Mouse (Mus musculus): Measurements from ENCODE around the gene Prph2. TPM values are rescaled to one million over a fixed set of nuclear protein-coding genes. Genes with fewer than 3 reads are reported as not detected.

The Prph2 gene
- total RNA-seq, 2 experiments from 2014 or later = not detected

- DNase-seq (ENCODE audit: low spot score in 2 of 2) = no peak
- Histone ChIP-seq H3K4me3 (no peak overlapping the region), H3K27ac (no peak overlapping the region)
- TF ChIP-seq CTCF (conservative IDR thresholded peaks at IDR 0.05) = no peak
Observed at GRCm38 (mm10) chr17:46884766-46885165, 25.5 kb upstream of the Prph2 start.

DNA sequence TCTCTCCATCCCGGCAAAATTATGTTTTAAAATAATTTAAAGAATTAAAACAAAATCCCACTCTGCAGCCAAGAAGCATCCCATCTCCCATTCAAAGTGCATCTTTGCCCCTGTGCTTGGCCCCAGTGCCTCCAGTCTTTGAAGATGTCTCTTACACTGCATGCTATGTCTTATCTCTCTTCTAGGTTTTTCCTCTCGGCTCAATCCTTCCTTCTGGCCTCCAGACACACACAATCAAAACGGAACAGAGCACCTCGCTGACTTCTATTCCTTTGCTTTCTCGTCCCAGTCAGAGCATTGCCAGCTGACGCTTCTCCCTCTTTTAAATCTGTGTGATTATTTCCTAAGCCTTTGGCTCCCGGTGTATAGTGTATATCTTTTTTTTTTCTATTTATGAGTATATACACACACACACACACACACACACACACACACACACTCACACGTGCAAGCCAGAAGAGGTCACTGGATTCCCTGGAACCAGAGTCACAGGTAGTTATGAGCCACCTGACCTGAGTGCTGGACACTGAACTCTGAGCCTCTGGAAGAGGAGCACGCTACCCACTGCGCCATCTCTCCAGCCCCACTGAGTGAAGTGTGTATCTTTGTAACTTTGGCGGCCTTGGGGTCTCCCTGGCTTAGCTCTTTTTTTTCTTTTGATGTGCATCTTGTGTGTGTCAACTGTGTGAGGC is 24.9 kb upstream of the Prph2 start:
- DNase-seq (ENCODE audit: low spot score in 2 of 2) = no peak
- no peak for TF ChIP-seq CTCF (conservative IDR thresholded peaks at IDR 0.05)
- Histone ChIP-seq H3K27ac (no peak overlapping the region), H3K4me3 (no peak overlapping the region)

GRCm38 (mm10) chr17:46885910-46886643 is 24.2 kb upstream of the Prph2 start:
- no peak overlapping the region; the same call in 1 of the 2 replicates for H3K4me3 ChIP-seq
- H3K27ac ChIP-seq = no peak overlapping the region
- DNase-seq (ENCODE audit: low spot score in 2 of 2) = no peak
- no peak for TF ChIP-seq CTCF (conservative IDR thresholded peaks at IDR 0.05)

DNA sequence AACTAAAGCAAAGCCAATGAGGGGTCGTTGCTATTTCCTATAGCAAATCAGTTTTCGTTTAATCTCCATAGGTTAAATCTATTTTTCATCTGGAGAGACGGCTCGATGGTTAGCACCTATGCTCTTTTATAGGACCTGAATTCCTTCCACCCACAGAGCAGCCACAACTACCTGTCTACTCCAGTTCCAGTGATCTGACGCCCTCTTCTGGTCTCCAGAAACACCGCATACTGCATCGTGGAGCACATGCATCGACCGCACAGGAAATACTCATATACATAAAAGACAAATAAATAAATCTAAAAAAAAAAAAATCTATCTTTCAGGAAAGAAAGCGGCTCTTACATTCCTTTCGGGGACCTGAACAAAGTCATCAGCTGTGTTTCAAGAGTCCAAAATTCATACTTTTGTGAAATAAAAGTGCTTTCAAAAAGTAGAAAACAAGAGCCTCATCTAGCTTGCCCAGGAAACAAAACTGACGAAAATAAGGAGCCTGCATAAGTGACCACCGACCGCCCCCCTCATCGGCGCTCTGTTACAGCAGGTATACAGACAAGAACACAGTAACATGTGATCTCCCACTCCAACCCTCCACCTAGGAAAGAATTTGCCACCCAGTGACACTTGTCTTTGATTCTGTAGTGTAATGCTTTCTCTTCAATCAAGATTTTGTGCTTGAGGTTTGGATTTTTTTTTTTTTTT is 21.6 kb upstream of the Prph2 start:
- peak; percentile 86 for TF ChIP-seq CTCF (conservative IDR thresholded peaks at IDR 0.05)
- H3K4me3 ChIP-seq = peak overlapping the region; percentile 66
- DNase-seq (ENCODE audit: low spot score in 2 of 2) = peak; percentile 59 to 61
- peak overlapping the region; percentile 99 for H3K27ac ChIP-seq

DNA sequence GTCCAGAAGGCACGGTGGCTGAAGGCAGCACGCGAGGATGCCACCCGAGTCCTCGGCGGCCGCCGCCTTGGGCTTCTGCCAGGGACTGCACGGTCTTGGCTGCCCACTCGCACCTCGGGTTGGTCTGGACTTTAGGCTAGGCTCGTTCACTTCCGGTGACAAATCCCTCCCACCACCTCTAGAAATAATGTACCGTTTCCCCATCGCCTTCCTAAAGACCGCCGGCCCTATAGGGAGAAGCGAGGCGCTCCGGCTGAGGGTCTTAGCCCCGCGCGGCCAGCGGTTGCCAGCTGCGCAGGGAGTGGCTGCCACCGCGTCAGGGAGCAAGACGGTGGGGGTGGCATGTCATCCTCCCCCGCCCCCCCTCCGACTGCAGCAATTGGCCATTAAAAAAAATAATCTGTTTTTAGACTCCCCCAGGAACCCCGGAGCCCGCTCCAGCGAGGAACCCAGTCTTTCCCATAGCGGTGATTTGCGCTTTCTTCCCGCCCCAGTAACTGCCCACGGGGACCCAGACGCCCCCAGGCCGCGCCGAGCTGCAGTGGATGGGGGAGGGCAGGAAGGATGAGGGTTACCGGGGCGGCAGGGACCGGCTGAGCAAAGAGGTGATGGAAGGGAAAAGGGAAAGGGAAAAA is 20.7 kb upstream of the Prph2 start:
- peak overlapping the region; percentile 99 for H3K27ac ChIP-seq
- peak overlapping the region; percentile 66 for H3K4me3 ChIP-seq
- TF ChIP-seq CTCF (conservative IDR thresholded peaks at IDR 0.05) = peak; percentile 7; the same call in 1 of the 2 replicates
- DNase-seq (ENCODE audit: low spot score in 2 of 2) = peak; percentile 62 to 68

DNA sequence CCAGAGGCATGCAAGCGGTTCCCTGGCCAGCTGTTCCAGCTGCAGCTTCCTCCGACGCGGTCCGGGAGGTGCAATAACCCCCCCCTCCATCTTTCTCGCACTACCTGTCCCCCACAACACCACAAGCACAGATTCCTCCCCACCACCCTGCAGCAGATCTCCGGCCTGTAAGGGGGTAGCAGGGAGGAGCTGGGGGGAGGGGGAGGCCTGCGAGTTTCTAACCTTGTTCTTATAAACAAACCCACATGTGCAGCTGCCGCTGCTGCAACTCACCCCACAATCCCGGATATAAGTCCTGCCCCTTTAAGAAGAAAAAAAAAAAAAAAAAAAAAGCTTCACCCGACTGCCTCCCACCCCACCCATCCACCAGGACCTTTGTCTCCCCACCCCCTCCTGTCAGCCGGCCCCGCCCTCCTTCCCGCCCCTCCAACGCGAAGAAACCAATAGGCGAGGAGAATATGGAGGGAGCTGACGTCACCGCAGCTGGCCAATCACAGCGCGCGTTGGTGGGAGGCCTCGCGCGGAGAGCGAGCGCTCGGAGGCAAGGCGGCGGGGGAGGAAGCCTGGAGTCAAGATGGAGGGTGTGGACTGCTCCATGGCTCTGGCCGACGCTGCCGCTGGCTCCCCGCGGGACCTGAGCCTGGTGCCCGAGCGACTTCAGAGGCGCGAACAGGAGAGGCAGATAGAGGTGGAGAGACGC is 20.0 kb upstream of the Prph2 start, which contains the start of gene Tbcc:
Gene Tbcc, plus strand, starts transcription at position 569 of the 700 bp plus-strand sequence.
- DNase-seq (ENCODE audit: low spot score in 2 of 2) = peak; percentile 97
- no peak for TF ChIP-seq CTCF (conservative IDR thresholded peaks at IDR 0.05)

GRCm38 (mm10) chr17:46890843-46891594 is 19.2 kb upstream of the Prph2 start:
- peak in 1 of 2 experiments; percentile 39 for DNase-seq (ENCODE audit: low spot score in 2 of 2)
- peak overlapping the region; percentile 66 for H3K4me3 ChIP-seq
- peak overlapping the region; percentile 98 for H3K27ac ChIP-seq
- peak; percentile 29 for TF ChIP-seq CTCF (conservative IDR thresholded peaks at IDR 0.05)

More for the DNA sequence above, 20.0 kb upstream of the Prph2 start, which contains the start of gene Tbcc:
- H3K4me3 ChIP-seq = peak within 1 kb of the TSS; percentile 66
- peak within 1 kb of the TSS; percentile 99 for H3K27ac ChIP-seq

DNA sequence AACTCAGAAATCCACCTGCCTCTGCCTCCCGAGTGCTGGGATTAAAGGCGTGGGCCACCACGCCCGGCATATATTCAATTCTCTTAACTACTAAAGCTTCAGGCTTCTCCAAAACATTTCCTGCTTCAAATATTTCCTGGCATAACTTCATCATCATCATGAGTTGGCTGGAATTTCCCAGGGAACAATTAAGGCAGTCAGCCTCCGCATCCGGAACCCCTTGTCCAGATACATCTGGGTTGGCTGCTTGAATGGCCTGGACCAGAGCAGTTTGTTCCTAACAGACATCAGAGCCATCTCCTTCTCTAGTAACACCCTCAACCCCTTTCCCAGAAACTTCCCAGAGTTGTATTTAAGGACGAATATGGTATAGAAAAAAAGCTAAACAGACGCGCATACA is 14.8 kb upstream of the Prph2 start:
- H3K4me3 ChIP-seq = no peak overlapping the region
- no peak for DNase-seq (ENCODE audit: low spot score in 2 of 2)
- H3K27ac ChIP-seq = no peak overlapping the region
- TF ChIP-seq CTCF (conservative IDR thresholded peaks at IDR 0.05) = no peak

DNA sequence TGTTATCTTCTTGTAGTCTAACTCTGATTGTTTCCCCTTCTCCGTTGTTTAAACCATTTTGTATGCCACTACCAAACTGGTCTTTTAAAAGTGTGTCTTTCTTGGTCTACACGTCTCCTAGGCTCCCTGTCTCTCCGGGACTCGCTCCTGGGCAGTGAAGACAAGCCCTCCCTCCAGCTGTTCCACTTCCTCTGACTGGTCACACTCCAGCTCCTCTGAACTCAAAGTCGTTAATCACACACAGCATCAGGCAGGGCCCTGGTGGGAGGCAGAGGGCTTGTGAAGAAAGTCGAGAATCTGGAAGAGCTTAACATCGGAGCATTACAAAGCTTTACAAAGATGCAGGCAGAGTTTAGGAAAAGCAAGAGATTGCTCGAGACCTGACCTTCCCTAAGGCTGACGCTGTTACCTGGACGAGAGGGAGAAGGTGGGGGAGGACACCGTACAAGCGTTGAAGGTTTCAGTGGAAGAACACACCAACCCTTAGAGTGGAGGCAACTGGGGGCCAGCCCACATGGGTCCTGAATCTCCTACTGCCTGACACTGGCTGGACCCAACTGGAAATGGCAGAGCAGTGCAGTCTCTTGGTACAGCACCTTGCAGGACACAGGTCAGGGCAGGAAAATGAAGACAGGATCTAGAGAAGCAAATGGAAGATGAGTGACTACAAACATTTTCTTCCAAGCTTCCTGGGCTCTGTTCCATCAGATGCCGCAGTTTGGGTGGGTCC is 12.9 kb upstream of the Prph2 start:
- DNase-seq (ENCODE audit: low spot score in 2 of 2) = no peak
- no peak overlapping the region for H3K4me3 ChIP-seq
- TF ChIP-seq CTCF (conservative IDR thresholded peaks at IDR 0.05) = no peak
- no peak overlapping the region for H3K27ac ChIP-seq

GRCm38 (mm10) chr17:46900941-46901340 is 9.3 kb upstream of the Prph2 start:
- no peak for DNase-seq (ENCODE audit: low spot score in 2 of 2)
- H3K27ac ChIP-seq = no peak overlapping the region
- TF ChIP-seq CTCF (conservative IDR thresholded peaks at IDR 0.05) = no peak
- no peak overlapping the region for H3K4me3 ChIP-seq

All from layer of hippocampus, adult 2 months (tissue).